Mouse (Mus musculus) lung, embryonic 15.5 days (tissue): Measurements from ENCODE around the gene Rybp. TPM values are rescaled to one million over a fixed set of nuclear protein-coding genes. Genes with fewer than 3 reads are reported as not detected.

Experiments used
- ATAC-seq: fragments of 200-750 bp; cut with Nextera tagmentation; 2 replicates; pipeline ENCODE4 v1.8.0; 2017; ENCODE audit warnings: moderate number of reproducible peaks, borderline replicate concordance; ENCODE audit not compliant: low FRiP score, low TSS enrichment; ENCODE audit errors: extremely low read depth
- H3K27ac ChIP-seq: fragments of 300-500 bp; sonication (generic); 2 replicates; pipeline ENCODE4 v1.5.1; 2015; ENCODE audit warnings: moderate library complexity, mild to moderate bottlenecking, inconsistent platforms
- H3K27me3 ChIP-seq: fragments of 300-500 bp; sonication (generic); 2 replicates; pipeline ENCODE4 v1.6.1; 2015; ENCODE audit warnings: inconsistent platforms
- H3K36me3 ChIP-seq: fragments of 300-500 bp; sonication (generic); 2 replicates; pipeline ENCODE4 v1.6.1; 2015; ENCODE audit warnings: inconsistent platforms
- H3K4me1 ChIP-seq: fragments of 300-500 bp; sonication (generic); 2 replicates; pipeline ENCODE4 v1.6.1; 2015; ENCODE audit warnings: inconsistent platforms
- H3K4me2 ChIP-seq: fragments of 300-500 bp; sonication (generic); 2 replicates; pipeline ENCODE4 v1.6.1; 2015; ENCODE audit warnings: inconsistent platforms, mild to moderate bottlenecking, moderate library complexity
- H3K4me3 ChIP-seq: fragments of 300-500 bp; sonication (generic); 2 replicates; pipeline ENCODE4 v1.5.1; 2015; ENCODE audit warnings: mild to moderate bottlenecking, inconsistent platforms
- H3K9ac ChIP-seq: fragments of 300-500 bp; sonication (generic); 2 replicates; pipeline ENCODE4 v1.6.1; 2015; ENCODE audit warnings: inconsistent platforms
- H3K9me3 ChIP-seq: fragments of 300-500 bp; sonication (generic); 2 replicates; pipeline ENCODE4 v1.6.1; 2016; ENCODE audit warnings: inconsistent platforms
- WGBS: fragments of 180-500 bp; shearing (Covaris S2); methylation state at CpG from one replicate; pipeline ENCODE4 v1.1.7; 2015; 5-methylcytosine and 5-hydroxymethylcytosine counted together
- polyA plus RNA-seq: library from polyadenylated mRNA; unstranded; fragments of >200 nt; fragmentation: Nextera tagmentation; extraction: Ambion mirVana; gene quantifications from 2 replicates; pipeline ENCODE4 v1.2.1, GENCODE M21; 2015

Rybp gene
- polyA plus RNA-seq, 1 experiment from 2014 or later = 21.8 TPM

- H3K4me3 ChIP-seq = peak overlapping the region; percentile 80
- peak overlapping the region; percentile 96 for H3K4me2 ChIP-seq
- H3K27ac ChIP-seq = peak overlapping the region; percentile 98
- peak; percentile 77 for ATAC-seq
- H3K36me3 ChIP-seq = no peaks in the 10 kb centered on the region; the same call in 1 of the 2 replicates
- H3K9me3 ChIP-seq = no peaks in the 10 kb centered on the region
- H3K9ac ChIP-seq = peak overlapping the region; percentile 80
- peaks cover 31% of the 10 kb centered on the region for H3K4me1 ChIP-seq
- H3K27me3 ChIP-seq = no peaks in the 10 kb centered on the region
- 0% methylated on average over 56 of the region's 117 CpGs for WGBS
Measured at GRCm38 (mm10) chr6:100286573-100287333, 532 bp downstream of the Rybp start.

- Histone ChIP-seq H3K4me2 (peak overlapping the region; percentile 59), H3K27me3 (no peaks in the 10 kb centered on the region), H3K27ac (peak overlapping the region; percentile 98), H3K36me3 (no peaks in the 10 kb centered on the region; the same call in 1 of the 2 replicates), H3K9me3 (no peaks in the 10 kb centered on the region), H3K4me3 (peak overlapping the region; percentile 80), H3K4me1 (peaks cover 31% of the 10 kb centered on the region), H3K9ac (peak overlapping the region; percentile 80)
- 2% methylated on average over 18 of the region's 18 CpGs for WGBS
- no peak for ATAC-seq
Measured at GRCm38 (mm10) chr6:100285985-100286572, 1.2 kb downstream of the Rybp start.

- no peak overlapping the region for H3K4me2 ChIP-seq
- H3K36me3 ChIP-seq = no peaks in the 10 kb centered on the region; the same call in 1 of the 2 replicates
- WGBS = 76% methylated on average over 1 of the region's 1 CpGs
- no peaks in the 10 kb centered on the region for H3K27me3 ChIP-seq
- no peak overlapping the region for H3K9ac ChIP-seq
- no peak overlapping the region for H3K4me3 ChIP-seq
- no peak for ATAC-seq
- no peak overlapping the region for H3K27ac ChIP-seq
- no peaks in the 10 kb centered on the region for H3K9me3 ChIP-seq
- peaks cover 26% of the 10 kb centered on the region for H3K4me1 ChIP-seq
Measured at GRCm38 (mm10) chr6:100278841-100279240, 8.4 kb downstream of the Rybp start.

GRCm38 (mm10) chr6:100276344-100276743 is 10.9 kb downstream of the Rybp start:
- peaks cover 19% of the 10 kb centered on the region for H3K4me1 ChIP-seq
- no peak overlapping the region for H3K27ac ChIP-seq
- no peaks in the 10 kb centered on the region for H3K9me3 ChIP-seq
- H3K27me3 ChIP-seq = no peaks in the 10 kb centered on the region
- H3K36me3 ChIP-seq = no peaks in the 10 kb centered on the region
- no peak overlapping the region for H3K4me3 ChIP-seq
- no peak overlapping the region for H3K9ac ChIP-seq
- H3K4me2 ChIP-seq = no peak overlapping the region
- no peak for ATAC-seq
- 89% methylated on average over 3 of the region's 3 CpGs for WGBS

GRCm38 (mm10) chr6:100275643-100276042 is 11.6 kb downstream of the Rybp start:
- Histone ChIP-seq H3K4me1 (peaks cover 19% of the 10 kb centered on the region), H3K27ac (no peak overlapping the region)
- no peak for ATAC-seq

GRCm38 (mm10) chr6:100273556-100273955 is 13.7 kb downstream of the Rybp start:
- no peaks in the 10 kb centered on the region for H3K36me3 ChIP-seq
- peaks cover 9% of the 10 kb centered on the region for H3K4me1 ChIP-seq
- no peaks in the 10 kb centered on the region for H3K9me3 ChIP-seq
- no peak for ATAC-seq
- no peak overlapping the region for H3K9ac ChIP-seq
- WGBS = 48% methylated on average over 1 of the region's 1 CpGs
- H3K4me3 ChIP-seq = no peak overlapping the region
- H3K27ac ChIP-seq = no peak overlapping the region
- no peak overlapping the region for H3K4me2 ChIP-seq
- H3K27me3 ChIP-seq = no peaks in the 10 kb centered on the region

More at GRCm38 (mm10) chr6:100275643-100276042, 11.6 kb downstream of the Rybp start:
- Histone ChIP-seq H3K4me3 (no peak overlapping the region), H3K9ac (no peak overlapping the region), H3K36me3 (no peaks in the 10 kb centered on the region), H3K9me3 (no peaks in the 10 kb centered on the region), H3K4me2 (no peak overlapping the region), H3K27me3 (no peaks in the 10 kb centered on the region)

GRCm38 (mm10) chr6:100271992-100272391 is 15.3 kb downstream of the Rybp start:
- H3K4me3 ChIP-seq = no peak overlapping the region
- WGBS = 69% methylated on average over 3 of the region's 3 CpGs
- no peaks in the 10 kb centered on the region for H3K9me3 ChIP-seq
- no peaks in the 10 kb centered on the region for H3K27me3 ChIP-seq
- H3K4me1 ChIP-seq = peaks cover 2% of the 10 kb centered on the region
- ATAC-seq = no peak
- no peak overlapping the region for H3K4me2 ChIP-seq
- H3K36me3 ChIP-seq = no peaks in the 10 kb centered on the region
- no peak overlapping the region for H3K9ac ChIP-seq
- no peak overlapping the region for H3K27ac ChIP-seq

- Histone ChIP-seq H3K4me2 (no peak overlapping the region), H3K27ac (no peak overlapping the region), H3K9me3 (no peaks in the 10 kb centered on the region), H3K4me1 (no peaks in the 10 kb centered on the region), H3K9ac (no peak overlapping the region), H3K36me3 (no peaks in the 10 kb centered on the region), H3K27me3 (no peaks in the 10 kb centered on the region), H3K4me3 (no peak overlapping the region)
- no peak for ATAC-seq
- WGBS = 88% methylated on average over 2 of the region's 2 CpGs
Measured at GRCm38 (mm10) chr6:100270765-100271164, 16.5 kb downstream of the Rybp start.

- Histone ChIP-seq H3K9me3 (no peaks in the 10 kb centered on the region), H3K36me3 (no peaks in the 10 kb centered on the region), H3K27me3 (no peaks in the 10 kb centered on the region), H3K9ac (no peak overlapping the region), H3K27ac (no peak overlapping the region), H3K4me1 (peaks cover 15% of the 10 kb centered on the region), H3K4me2 (no peak overlapping the region), H3K4me3 (no peak overlapping the region)
- WGBS = 92% methylated on average over 1 of the region's 1 CpGs
- no peak for ATAC-seq
Measured at GRCm38 (mm10) chr6:100259607-100260006, 27.7 kb downstream of the Rybp start.

GRCm38 (mm10) chr6:100258278-100258677 is 29.0 kb downstream of the Rybp start:
- no peak overlapping the region for H3K4me2 ChIP-seq
- H3K9me3 ChIP-seq = no peaks in the 10 kb centered on the region
- peaks cover 20% of the 10 kb centered on the region for H3K4me1 ChIP-seq
- H3K4me3 ChIP-seq = no peak overlapping the region
- H3K27me3 ChIP-seq = no peaks in the 10 kb centered on the region
- H3K27ac ChIP-seq = no peak overlapping the region
- ATAC-seq = no peak
- H3K9ac ChIP-seq = no peak overlapping the region
- H3K36me3 ChIP-seq = no peaks in the 10 kb centered on the region

GRCm38 (mm10) chr6:100255411-100255810 is 31.9 kb downstream of the Rybp start:
- no peak overlapping the region for H3K9ac ChIP-seq
- no peaks in the 10 kb centered on the region for H3K27me3 ChIP-seq
- WGBS = 39% methylated on average over 1 of the region's 1 CpGs
- ATAC-seq = no peak
- H3K4me1 ChIP-seq = peaks cover 20% of the 10 kb centered on the region
- H3K36me3 ChIP-seq = no peaks in the 10 kb centered on the region
- H3K27ac ChIP-seq = no peak overlapping the region
- H3K4me3 ChIP-seq = no peak overlapping the region
- no peak overlapping the region for H3K4me2 ChIP-seq
- no peaks in the 10 kb centered on the region for H3K9me3 ChIP-seq

- WGBS = 81% methylated on average over 1 of the region's 1 CpGs
- Histone ChIP-seq H3K4me3 (no peak overlapping the region), H3K27me3 (no peaks in the 10 kb centered on the region), H3K9ac (no peak overlapping the region), H3K9me3 (no peaks in the 10 kb centered on the region), H3K4me1 (peaks cover 20% of the 10 kb centered on the region), H3K27ac (0 out of 2 replicates have a peak overlapping the region, but pooled peaks have one; percentile 15), H3K4me2 (no peak overlapping the region), H3K36me3 (no peaks in the 10 kb centered on the region)
- no peak for ATAC-seq
Measured at GRCm38 (mm10) chr6:100254671-100255070, 32.6 kb downstream of the Rybp start.
